Mouse (Mus musculus) frontal cortex, postnatal 14 days (tissue): Measurements from ENCODE around the gene Hpse.
A peak's percentile ranks its signal among the peaks of the same experiment; 100 is the strongest.

Experiments
- DNase-seq, 2 experiments: peaks; one replicate each; pipeline ENCODE4 v3.0.0; 2022; ENCODE audit warnings: low spot score in 2 of 2

Gene Hpse

GRCm38 (mm10) chr5:100697398-100697797 is 22.1 kb downstream of the Hpse start:
- DNase-seq = no peak

GRCm38 (mm10) chr5:100685631-100686030 is 33.9 kb downstream of the Hpse start:
- DNase-seq = no peak

DNA sequence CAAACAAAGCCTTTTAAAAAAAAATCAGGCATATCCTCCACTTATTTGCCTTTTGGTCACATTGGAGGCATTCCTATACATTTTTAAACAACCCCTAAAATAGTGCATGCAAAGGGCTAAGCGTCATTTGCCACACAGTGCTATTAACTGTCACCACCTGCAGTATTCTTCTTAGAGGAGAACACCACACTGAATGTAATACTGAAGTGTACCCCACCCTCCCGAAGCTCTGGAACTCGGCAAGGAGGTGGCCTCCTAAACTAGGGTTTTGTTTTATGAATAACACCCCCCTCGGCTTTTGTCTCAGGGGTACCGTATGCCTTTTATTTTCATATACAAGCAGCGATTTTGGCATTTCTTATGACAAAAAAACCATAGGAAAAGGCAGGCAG is 39.0 kb downstream of the Hpse start:
- no peak for DNase-seq

GRCm38 (mm10) chr5:100679911-100680541 is 39.5 kb downstream of the Hpse start:
- DNase-seq = no peak

DNA sequence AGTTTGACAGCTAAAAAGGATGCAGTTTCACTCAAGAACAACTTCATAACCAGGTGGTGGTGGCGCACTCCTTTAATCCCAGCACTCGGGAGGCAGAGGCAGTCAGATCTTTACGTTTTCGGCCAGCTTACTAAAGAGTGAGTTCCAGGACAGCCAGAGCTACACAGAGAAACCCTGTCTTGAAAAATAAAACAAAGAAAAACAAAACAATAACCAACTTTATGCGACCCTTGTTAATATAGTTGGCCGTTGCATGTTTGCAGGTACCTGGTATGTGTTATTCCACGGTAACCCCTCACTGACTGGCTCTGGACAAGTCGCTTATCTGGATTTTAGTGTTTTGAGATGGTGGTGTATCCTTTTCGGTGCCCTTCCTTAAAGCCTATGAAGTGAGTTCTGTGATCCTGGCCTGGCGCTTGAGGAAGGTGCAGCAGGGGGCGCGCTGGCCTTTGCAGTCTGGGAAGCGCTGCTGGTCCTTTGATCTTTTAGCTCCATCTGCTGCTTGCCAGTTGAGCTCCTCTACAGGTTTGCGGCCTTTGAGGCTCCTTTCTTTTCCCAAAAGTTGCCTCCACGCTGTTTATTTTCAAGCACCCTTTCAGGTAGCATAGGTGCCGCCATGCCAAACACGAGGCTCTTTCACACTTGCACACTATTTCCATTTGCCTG is 44.7 kb downstream of the Hpse start, which contains the start of gene Coq2:
Coq2 (minus strand) TSS at position 430 of the 666 bp plus-strand sequence.
- DNase-seq = peak; percentile 36 to 68

DNA sequence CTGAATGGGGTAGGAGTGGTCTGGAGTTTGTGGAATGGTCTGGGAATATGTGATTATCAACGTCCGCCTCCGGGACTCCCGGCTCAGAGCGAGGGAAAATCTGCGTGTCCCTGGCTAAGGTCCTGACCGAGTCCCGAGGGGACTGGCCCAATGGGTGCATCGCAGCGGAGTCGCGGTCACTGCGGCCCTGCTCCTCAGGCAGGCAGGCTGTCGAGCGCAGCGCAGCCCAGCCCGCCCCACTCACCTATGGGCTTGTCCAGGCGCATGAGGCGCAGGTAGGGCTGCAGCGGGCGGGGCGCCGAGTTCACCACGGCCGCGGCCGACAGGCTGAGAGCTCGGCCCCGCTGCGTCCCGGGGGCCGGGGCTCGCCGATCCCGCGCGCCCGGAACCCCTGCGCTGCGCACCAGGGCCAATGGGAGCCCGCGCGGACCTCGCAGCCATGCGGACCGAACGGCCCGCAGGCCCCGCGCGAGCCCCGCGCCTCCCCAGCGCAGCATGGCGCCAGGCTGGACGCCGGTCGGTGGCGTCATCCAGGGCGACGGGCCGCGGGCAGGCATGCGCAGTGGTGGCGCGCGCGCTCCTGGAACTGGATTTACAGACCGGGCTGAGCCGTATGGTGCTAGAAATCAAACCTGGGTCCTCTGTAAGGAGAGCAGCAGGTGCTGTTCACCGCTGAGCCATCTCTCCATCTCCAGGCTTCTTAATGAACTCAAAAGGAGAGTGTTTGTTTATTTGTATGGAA is 45.6 kb downstream of the Hpse start:
- peak; percentile 67 to 81 for DNase-seq

DNA sequence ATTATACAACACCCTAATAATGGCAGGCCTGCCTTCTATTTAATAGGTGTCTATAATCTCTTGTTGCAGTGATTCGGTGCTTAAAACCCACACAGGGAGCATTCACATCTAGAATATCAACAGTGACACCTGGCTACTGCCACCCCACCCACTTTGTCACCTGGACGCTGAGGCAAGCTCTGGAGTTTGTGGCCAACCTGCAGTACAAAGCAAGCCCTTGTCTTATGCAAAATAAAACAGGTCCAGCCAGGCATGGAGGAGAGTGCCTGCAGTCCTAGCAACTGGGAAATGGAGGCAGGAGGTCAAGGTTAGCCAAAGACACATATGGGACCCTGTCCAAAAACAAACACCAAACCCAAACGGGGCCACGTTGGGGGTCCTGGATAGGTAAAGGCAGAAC is 47.1 kb downstream of the Hpse start:
- DNase-seq = no peak

- DNase-seq = no peak
Measured at GRCm38 (mm10) chr5:100671897-100672296, 47.6 kb downstream of the Hpse start.

- DNase-seq = peak in 1 of 2 experiments; percentile 31
Measured at GRCm38 (mm10) chr5:100671398-100671797, 48.1 kb downstream of the Hpse start.

DNA sequence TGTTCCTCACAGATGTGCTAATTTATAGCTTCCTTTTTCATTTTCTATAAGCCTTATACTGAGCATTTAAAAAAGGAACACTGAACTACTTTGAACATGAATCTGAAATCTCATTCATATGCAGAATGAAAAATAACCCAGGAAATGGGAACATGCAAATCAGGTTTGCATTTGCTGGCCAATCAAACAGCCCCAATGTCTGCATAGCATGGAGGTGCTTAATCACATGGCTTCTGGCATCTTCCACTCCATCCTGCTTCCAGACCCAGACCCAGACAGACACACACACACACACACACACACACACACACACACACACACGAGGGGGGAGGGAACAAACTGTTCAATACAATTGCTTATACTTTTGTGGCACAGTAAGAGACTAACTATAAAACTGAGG is 52.6 kb downstream of the Hpse start:
- no peak for DNase-seq

- no peak for DNase-seq
Measured at GRCm38 (mm10) chr5:100663854-100664253, 55.7 kb downstream of the Hpse start.

GRCm38 (mm10) chr5:100663011-100663410 is 56.5 kb downstream of the Hpse start:
- no peak for DNase-seq

DNA sequence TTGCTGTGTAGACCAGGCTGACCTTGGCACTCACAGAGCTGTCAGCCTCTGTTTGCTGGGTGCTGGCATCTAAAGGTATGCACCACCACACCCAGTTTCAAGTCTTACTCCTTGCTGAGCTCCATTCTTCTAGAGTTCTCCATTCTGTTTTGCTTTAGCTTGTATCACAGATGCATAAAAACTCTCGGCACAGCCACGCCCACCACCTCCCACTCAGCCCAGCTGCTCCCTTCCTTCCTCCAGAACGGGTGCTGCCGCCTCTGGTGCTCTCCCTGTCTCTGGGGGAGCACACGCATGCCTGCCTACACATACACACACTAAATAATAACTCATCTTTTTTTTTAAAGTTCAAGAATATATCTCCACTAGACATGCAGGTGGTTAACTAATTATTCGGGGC is 61.1 kb downstream of the Hpse start:
- no peak for DNase-seq

- no peak for DNase-seq
Measured at GRCm38 (mm10) chr5:100656352-100656751, 63.2 kb downstream of the Hpse start.

DNA sequence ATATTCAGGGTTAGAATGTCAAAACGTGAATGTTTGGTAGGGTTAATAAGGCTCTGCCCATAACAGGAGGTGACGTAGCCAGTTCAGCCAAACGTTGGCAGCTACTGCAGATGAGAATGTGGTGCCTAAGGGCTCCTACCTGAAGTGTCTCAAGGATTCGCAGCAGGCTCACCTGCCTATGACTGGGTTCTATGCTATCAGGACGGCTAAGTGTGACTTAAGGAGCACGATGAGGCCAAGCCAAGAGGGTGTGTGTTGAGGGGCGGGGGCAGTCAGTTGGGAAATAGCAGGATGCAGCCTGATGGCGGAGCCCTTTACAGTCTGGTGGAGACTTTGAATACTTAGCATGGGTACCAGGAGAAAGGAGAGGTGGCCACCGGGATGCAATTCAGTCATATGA is 67.2 kb downstream of the Hpse start:
- DNase-seq = no peak

GRCm38 (mm10) chr5:100651486-100651885 is 68.0 kb downstream of the Hpse start:
- DNase-seq = no peak

DNA sequence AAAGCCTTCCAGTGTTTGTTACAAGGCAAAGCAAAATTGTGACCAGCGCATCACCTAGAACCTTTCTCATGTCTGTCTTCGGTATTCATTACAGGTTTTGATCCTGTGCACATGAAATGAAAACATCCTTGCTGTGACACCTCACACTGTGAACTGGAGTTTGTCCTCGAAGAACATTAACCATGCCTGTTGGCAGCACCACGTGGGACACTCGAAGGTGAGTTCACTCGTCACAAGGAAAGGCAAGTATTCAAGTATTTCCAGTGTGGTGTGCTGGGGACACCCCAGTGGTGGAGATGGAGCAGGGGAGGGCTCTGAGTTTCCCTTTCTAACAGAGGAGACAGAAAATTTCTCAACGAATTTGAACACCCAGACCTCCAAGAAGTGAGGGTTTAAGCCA is 68.5 kb downstream of the Hpse start:
- DNase-seq = no peak

GRCm38 (mm10) chr5:100648546-100648945 is 71.0 kb downstream of the Hpse start:
- DNase-seq = no peak

GRCm38 (mm10) chr5:100648046-100648445 is 71.5 kb downstream of the Hpse start:
- DNase-seq = no peak

GRCm38 (mm10) chr5:100646558-100646957 is 73.0 kb downstream of the Hpse start:
- DNase-seq = no peak

DNA sequence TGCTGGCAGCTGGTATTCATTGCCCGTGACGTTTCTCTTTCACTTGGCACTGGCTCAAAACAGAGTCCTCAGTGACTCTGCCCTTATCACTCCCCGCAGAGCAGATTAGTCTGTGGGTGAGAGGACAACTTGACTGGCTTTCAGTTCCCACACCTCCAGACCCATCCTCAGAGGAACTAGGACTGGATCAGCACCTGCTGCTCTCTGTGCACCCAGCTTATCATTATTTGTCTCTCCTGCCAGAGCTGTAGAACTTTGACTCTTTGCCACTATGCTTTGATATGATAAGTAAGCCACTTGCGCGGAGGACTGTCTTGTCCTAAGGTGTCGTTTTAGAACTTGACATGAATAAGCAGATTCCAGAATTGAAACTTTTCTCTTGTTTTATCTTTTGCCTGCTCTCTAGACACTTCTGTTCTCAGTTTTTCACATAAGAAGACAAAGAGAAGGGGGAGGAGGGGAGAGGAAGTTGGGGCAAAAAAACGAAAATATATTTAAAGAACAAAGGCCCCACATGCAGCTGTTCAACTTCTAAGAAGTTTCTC is 75.5 kb downstream of the Hpse start:
- no peak for DNase-seq

GRCm38 (mm10) chr5:100643253-100643990 is 76.1 kb downstream of the Hpse start:
- DNase-seq = no peak
